Mouse (Mus musculus) c-Kit-positive CD71-positive TER-119-positive erythroid progenitor cells, embryonic 14.5 days (primary cell): ENCODE data around the gene Pcca.

Source experiments
- DNase-seq: peaks from one replicate; pipeline ENCODE4 v3.0.0-alpha.2; 2013; ENCODE audit warnings: low spot score

The Pcca gene

DNA sequence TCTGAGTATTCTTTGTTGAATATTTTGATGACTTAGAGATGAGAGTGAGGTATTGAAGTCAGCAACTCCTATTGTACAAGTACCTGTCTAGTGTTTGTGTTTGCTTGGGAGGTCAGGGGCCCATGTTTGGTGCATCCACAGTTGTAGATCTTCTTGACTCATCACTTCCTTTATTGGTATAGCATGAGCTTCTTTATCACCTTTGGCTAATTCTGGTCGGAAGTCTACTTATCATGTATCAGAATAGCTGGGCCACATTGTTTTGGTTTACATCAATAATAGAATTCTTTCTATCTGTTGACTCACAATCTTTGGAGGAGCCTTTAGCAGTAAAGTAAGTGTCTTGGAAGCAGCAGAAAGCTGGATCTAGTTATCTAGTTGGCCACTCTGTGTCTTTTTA, 108.3 kb downstream of the Pcca start:
- DNase-seq, result no peak

DNA sequence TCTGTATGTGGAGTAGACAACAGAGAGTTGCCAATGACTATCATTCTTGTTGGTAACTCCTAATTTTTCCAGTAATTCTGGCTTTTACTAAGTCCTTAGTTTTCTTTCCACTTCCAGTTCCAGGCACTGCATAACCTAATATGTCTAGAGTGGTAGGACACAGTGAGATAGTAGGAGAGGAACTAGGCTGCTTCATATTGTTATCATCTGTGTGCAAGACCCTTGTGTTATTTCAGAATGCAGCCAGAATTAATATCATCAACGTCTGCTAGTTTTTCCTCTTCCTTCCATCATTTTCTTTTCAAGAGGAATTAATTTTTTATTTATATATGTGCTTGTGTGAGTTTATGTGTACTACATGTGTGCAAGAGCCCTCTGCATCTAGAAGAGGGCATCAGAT, 114.1 kb downstream of the Pcca start:
- no peak for DNase-seq

DNA sequence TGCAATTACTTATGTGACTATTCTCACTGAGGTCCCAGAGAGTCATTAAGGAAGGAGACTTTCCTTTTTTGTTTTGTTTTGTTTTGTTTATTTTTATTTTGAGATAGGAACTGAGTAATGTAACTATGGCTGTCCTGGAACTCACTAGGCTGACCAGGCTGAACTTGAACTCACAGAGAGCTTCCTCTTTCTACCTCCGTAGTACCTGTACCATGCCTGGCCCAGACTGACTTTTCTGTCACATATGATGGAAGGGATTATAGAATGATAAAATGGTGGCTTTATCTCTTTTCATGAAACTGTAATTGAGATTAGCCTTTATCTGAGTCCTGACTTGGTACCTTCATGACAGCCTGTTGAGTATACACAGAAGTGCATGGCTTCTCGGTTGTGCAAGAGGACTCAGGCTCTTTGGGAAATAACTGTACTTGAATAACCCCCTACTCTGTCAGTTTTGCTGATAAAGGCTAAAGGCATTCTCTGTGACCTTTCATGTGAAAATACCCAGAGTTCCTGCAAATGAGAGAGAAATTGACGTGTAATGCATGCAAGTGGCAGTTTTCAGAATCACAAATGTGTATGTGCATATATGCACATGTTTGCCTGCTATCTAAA, 115.3 kb downstream of the Pcca start:
- no peak for DNase-seq

DNA sequence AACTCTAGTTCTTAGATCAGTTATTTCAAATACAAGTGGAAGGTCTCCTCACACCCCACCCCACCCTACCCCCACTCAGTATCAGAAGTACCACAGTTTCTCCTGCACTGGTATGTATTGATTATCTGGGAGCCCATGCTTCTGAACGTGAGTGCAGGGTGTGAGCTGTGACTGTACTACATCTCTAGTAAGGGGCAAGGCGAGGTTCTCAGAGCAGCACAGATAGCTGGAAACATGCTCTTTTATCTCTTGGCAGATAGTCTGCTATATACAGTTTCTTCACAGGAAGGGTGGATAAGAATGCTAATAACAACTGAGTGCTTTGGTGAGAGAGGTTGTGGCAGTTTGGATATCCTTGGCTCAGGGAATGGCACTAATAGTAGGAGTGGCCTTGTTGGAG, 117.6 kb downstream of the Pcca start:
- peak; percentile 28 for DNase-seq

DNA sequence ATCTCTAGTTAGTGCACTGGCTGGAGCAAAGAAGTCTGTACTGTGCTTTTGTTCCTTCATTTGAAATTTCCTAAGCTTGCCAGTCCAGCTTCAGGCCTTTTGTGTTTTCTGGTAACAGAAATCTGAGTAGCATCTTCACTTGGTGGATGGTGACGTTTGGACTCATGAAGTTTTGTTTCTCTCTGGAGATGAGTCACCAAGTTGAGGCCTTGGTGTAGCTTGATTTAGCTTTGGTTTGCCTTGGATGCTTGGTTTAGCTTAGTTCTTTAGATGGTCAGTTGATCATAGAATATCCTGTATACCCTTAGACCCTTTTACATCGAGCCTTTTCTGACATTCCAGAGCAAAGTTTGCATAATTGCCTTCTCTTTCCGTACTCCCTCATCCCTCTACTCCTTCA, 141.5 kb downstream of the Pcca start:
- no peak for DNase-seq

DNA sequence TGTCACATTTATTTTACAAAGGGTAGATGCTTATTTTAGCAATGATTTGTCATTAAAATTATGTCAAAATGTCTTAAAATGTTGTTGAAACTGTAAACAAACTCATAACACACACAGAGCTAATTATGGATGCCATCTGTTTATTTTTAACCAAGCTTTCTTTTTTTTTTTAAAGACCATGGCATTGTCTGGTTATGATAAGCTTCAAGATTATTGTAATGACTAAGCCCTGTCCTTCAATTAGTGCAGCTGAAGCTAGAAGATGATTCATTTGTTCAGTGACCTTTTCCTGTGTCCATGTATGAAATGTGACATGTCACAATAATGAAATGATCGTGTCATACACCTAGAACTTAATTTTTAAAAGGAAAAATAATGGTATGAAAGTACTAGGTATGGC, 149.5 kb downstream of the Pcca start:
- DNase-seq, result no peak

DNA sequence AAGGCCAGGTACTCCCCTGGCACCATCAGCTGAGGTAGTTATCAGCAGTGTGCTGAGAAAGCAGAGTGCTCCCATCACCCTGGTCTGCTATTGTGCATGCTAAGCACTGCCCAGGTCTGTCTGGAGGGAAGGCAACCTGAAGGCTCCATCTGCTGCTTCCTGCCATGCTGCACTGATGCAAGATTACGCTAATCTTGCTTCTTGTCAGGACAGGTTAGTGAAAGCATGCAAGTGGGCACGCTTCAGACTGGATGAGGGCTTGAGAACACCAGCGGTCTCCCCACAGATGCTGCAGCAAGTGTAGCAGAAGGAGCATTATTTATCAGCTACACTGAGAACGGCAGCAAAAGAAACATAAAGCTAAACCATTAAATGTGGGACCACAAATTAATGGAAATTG, 150.1 kb downstream of the Pcca start:
- DNase-seq, result no peak

DNA sequence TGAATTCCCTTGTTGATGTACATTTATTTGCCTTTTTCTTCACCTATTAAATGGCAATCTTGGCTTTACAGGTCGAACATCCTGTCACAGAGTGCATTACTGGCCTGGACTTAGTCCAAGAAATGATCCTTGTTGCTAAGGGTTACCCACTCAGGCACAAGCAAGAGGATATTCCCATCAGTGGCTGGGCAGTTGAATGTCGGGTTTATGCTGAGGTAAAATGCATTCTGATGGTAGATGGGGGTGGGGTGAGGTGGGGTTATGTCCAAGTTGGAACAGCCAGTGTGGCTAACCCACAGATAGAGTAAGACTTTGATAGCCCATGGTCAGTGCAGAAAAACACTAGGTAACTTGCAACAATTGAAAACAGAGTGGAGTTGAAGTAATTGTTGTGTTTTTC, 150.7 kb downstream of the Pcca start:
- DNase-seq, result no peak

DNA sequence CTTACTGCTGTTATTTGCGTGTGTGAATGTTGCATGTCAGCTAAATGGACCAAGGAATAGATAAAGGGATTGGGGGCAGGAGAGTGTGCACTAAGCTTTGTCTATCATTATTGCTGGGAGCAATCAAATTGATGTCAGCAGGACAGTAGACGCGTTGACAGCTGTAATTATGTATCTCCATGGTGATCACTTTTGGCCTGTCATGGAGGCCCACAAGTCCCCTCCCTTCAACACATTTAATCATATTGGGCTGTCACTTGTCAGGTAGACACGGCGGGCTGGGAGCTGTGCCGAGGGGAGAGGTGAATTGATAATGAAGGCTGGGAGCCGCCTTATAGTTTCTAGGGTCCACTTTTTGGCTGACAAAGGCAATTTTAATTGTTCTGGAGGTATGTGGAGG, 153.3 kb downstream of the Pcca start:
- no peak for DNase-seq

DNA sequence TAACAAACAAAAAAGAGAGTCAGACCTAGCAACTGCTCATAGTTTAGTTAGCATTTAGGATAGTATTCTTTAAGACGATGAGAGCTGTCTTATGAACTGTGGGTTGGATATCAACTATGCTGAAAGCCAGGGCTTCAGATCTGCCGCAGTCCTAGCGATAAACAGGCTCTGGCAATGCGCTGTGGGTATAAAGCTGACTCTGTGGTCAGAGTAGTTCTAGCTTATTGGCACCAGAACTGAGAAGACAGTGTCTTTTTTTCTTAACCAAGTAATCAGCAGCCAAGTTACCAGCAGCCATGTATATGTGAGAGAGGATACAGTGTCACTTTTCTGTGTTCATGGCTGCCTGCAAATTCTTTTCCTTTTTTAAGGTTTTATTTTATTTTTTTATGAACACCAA, 154.3 kb downstream of the Pcca start:
- no peak for DNase-seq

DNA sequence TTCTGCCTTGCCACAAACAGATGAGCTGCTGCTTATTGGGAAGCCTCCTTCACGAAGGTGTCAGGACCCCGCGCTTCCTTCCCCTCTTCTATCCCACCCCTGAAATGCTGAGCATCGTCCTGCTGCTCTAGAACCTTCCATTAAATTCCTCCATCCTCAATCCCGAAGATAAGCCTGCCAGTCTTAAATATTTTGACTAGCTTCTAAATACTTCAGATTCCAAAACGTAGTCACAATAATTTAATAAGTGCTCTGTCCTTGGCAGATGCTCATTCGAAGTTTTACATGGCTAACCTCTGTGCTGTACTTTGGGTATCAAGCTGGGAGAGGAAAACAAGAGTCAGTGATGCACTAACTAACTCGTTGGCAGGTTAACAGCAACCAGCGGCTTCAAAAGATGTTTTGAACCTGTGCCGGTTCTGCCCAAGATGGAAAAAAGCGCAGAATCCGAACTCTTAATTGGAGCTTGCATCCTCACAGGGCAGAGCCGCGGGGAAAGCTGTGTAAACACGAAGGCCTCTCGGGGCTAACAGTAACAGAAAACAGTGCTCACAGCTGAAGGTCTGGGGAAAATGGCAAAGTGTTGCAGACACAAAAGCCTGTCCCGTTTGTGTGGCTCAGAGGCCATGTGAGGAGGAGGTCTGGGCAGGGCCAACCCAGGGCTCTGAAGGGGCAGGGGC, 155.2 kb downstream of the Pcca start:
- DNase-seq, result no peak

DNA sequence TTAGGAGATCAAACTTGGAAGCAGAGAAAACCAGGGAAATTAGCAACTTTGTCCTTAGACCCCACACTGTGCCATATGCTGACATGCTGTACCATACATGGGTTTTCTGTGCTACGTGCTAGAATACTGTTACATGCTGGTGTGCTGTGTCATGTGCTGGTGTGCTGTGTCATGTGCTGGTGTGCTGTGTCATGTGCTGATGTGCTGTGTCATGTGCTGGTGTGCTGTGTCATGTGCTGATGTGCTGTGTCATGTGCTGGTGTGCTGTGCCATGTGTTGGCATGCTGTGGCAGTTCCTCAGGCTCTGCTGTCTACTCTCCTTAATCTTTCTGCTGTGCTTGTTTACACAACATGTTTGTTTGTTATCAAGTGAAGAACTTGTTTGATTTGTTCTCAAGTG, 157.4 kb downstream of the Pcca start:
- no peak for DNase-seq

DNA sequence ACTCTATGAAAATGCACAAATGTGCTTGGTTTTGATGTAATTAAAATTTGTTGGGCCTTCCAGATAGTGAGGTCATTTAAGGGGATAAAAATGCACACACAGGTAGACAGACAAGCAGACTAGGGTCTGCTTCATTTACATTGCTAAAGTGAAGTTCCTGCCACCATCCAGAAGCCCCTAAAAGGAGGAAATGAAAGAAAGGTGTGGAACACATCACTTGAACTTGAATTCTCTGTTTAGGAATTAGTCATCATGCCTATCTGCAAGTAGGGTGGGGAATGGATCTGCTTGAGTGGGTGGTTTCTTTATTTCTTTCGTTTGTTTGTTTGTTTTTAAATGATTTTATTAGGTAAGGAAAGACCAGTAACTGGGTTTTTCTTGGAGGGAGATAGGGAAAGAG, 166.2 kb downstream of the Pcca start:
- no peak for DNase-seq

DNA sequence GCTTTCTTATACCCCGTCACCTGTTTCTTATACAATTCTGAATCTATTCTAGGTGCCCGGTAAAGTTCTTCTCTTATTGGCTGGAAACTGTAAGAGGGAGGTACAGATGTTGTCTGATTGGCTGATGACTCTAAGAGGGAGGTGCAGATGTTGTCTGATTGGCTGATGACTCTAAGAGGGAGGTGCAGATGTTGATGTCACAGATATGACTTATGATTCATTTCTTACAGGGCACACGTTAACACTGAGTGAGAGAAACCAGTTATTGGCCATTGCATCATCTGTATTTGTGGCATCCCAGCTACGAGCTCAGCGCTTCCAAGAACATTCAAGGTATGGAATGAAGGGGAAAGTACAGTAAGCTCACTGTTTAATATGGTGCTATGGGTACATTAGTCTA, 179.7 kb downstream of the Pcca start:
- DNase-seq, result no peak

DNA sequence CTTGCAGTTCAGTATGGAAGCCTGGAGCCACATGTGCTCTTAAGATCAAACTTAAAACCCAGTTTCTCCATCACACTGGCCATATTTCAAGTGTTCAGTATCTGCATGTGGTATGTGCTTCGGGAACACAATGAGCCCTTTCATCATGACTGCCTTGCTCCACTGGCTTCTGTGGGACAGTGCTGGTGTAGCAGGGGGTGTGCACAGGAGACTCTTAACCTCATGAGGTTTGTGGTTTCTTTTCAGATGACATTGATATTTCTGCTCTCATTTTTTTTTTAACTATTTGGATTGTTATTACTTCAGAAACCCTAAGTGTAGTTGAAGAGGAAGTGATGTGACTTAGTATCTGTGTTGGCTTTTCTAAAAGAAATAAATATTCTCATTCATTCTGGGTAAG, 180.8 kb downstream of the Pcca start:
- DNase-seq, result no peak

DNA sequence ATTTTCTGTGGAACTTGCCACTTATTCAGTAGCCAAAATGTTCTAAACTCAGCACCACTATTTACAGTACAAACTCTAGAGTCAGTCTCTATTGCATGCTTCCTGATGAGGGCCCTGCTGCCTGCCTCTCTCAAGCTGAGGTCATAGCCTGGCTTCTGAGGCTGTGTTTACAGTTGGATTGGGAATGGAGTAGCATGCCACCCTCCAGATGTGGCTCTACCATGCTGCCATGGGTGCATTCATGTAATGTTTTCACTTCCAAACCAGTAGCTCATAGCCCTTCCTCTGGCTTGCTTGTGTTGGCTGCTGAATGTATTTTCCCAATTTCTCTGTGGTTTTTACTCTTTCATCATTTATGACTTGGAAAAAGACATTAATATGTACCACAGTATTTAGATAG, 181.9 kb downstream of the Pcca start:
- no peak for DNase-seq

DNA sequence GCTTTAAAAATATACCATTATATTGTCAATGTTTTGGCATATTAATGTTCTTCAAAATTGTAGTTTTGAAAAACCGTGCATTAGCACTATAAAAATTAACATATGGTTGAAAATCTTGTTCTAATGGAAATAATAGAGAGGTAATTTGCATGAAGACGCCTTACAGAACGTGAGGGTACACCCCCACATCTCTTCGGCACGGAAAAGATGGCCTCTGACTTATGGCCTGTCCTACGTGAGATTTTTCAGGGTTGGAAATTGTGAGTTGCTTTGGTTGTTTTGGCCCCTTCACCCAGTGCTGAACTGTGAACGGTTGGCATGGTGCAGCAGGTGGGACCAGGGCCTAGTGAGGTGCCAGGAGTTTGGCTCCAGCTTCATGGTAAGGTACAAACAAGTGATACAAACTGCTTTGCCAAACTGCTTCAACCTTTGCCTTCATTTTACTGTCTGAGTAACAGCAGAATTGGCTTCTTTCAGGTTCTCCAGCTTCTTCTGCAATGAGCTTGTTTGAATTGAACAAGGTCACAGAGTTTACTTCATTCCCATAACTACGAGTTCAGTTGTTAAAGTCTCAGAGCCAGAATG, 185.5 kb downstream of the Pcca start:
- DNase-seq, result no peak

DNA sequence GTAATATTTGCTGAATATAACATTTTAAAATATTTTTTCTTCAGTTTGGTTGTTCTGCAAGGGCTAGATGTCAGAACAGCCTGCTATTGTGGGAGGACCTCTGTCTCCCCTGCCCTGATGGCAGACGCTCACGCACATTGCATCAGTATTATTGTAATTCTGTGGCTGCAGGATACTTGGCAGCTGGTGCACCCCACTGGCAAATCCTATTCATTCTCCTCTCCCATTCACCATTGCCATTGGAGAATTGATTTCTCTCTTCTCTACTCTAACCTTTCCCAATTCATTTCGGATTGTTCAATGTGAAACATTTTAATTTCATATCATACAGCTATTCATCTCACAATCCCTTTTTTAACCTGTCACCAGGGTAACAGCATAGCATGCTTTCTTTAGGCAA, 186.9 kb downstream of the Pcca start:
- DNase-seq, result no peak

DNA sequence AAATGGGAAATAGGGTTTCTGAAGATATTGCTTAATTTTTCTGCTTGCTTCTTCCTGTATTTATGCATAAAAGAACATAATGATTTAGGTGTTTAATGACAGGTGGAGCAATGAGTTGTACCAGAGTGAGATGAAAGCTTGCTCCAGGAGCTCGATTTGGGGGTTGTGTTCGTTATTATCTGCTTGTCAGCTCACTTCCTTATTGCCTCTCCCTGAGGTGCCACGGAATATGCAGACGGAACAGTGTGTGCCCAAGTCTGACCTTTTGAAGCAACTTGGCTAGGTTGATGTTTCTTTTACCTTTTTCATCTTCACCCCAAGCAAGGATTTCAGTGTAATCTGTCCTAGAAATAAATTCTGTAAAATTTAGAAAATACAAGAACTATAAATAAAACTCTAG, 187.6 kb downstream of the Pcca start:
- no peak for DNase-seq

DNA sequence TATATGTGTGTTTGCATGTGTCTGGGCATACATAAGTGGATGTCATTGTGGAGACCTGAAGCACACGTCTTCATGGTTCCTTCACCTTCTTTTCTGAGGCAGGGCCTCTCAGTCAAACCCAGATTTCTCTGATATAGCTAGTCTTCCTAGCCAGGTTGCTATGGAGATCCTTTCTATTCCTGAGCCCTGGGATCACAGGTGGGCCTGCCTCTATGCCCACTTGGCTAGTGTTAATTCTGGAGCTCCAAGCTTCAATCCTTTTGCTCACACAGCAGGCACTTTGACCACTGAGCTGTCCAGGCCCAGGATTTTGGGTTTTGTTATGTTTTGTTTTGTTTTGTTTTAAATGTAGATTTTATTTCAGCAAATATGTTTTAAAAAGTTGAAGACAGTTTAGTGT, 192.3 kb downstream of the Pcca start:
- DNase-seq, result no peak

DNA sequence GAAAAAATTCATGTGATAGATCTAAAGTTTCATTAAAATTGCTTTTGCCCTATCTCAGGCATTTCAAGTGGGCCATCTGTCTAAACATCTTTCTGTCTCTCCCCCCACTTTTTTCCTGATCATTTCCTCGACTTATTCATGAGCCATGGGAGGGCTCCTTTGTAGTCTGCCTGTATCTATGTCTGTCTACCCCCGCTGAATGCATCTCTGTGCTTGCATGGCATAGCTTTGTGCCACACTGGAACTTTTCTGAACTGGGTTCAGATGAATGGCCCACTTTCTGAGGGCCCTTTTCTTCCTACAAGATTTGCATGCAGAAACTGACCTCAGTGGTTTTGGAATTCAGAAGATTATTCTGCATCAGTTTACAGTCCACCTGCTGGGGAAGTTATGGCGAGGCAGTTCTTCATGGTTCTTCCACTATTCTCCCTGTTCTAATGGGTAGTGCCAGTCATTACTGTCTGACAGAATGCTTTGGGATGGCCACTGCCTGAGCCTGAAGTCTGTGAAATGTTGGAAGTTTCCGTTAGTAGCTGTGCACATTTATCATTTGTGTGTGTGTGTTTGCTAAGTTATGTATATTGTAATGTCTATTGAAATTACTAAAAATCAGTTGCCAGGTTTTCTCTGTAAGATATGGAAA, 195.4 kb downstream of the Pcca start:
- no peak for DNase-seq

DNA sequence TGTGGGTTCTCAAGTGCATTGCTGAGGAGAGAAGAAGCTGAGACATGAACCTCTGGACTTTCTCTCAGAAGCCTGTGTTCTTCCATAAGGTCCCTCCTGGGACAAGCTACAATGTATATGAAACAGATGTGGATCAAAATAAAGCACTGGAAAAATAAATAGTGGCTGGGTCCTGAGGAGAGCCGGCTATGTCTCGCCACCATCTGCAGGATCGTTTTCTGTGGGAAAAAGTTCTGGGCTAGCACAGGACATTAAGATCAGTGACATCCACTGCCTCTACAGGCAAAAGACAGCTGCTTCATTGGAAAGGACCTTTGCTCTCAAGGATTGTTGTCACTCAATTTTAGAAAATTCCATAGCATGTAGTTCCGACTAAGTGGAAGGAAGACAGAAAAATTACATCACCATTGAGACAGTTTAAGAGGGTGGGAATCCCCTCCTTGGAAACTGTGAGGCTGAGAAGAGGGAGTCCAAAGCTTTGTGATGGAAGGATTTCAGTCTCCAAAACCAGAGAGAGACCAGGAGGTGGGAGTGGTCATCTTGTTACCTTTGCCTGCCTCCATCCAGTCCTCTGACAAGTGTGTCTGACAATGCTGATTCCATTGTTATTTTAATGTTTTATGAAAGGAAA, 196.9 kb downstream of the Pcca start:
- no peak for DNase-seq

DNA sequence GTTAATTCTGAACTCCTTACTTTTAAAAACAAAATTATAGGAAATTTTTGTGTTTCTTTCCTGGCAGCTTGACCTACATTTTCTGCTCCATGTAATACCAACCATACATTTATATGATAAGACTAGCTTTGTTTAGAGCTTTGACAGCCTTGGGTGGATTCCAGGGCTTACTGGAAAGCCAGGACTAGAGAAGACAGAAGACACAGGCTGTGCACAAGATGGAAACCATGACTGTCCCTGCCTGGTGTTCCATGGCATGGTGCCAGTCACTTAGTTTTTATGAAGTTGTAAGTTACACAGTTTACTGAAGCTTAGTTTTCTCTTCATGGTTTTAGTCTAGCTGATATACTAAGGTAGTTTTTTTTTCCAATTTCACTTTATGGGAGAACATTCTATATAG, 202.7 kb downstream of the Pcca start:
- DNase-seq, result no peak
